Mouse (Mus musculus) MEL (cell line): ENCODE data around the gene Psd. TPM values are rescaled to one million over a fixed set of nuclear protein-coding genes. Genes with fewer than 3 reads are reported as not detected.

Source experiments
- DNase-seq: peaks from one replicate; pipeline ENCODE4 v3.0.0; 2011; ENCODE audit warnings: low read depth, low spot score
- H3K27ac ChIP-seq: 2 replicates; pipeline ENCODE4 v1.5.1; 2012; ENCODE audit warnings: low read depth, mild to moderate bottlenecking, control low read depth, low read length, moderate library complexity; ENCODE audit not compliant: control insufficient read depth
- H3K27me3 ChIP-seq, 2 experiments: fragments of 150-350 bp in 1 of 2; sonication (generic) in 1 of 2; 2 replicates each; pipeline ENCODE4 v1.6.1; 2012; ENCODE audit warnings: low read length in 2 of 2, mild to moderate bottlenecking in 2 of 2, improper control_type of control experiment in 1 of 2, moderate library complexity in 1 of 2; ENCODE audit not compliant: insufficient read depth in 2 of 2, control insufficient read depth in 1 of 2
- H3K36me3 ChIP-seq, 2 experiments: 2 replicates each; pipeline ENCODE4 v1.6.1; 2012 to 2014; ENCODE audit warnings: low read length in 2 of 2, improper control_type of control experiment in 1 of 2, inconsistent platforms in 1 of 2, mild to moderate bottlenecking in 1 of 2; ENCODE audit not compliant: insufficient read depth in 2 of 2, control insufficient read depth in 1 of 2
- H3K4me1 ChIP-seq, 2 experiments: fragments of 150-350 bp in 1 of 2; sonication (generic) in 1 of 2; 2 replicates each; pipeline ENCODE4 v1.6.1; 2012; ENCODE audit warnings: low read length in 2 of 2, improper control_type of control experiment in 1 of 2, mild to moderate bottlenecking in 1 of 2; ENCODE audit not compliant: insufficient read depth in 2 of 2, control insufficient read depth in 1 of 2
- H3K4me3 ChIP-seq, 2 experiments: fragments of 150-350 bp in 1 of 2; sonication (generic) in 1 of 2; 2 replicates each; pipeline ENCODE4 v1.5.1; 2012; ENCODE audit warnings: low read depth in 2 of 2, low read length in 2 of 2, mild to moderate bottlenecking in 2 of 2, moderate library complexity in 2 of 2, control low read depth in 1 of 2, improper control_type of control experiment in 1 of 2; ENCODE audit not compliant: control insufficient read depth in 1 of 2, insufficient read depth in 1 of 2
- H3K79me2 ChIP-seq: 2 replicates; pipeline ENCODE4 v1.6.1; 2012; ENCODE audit warnings: mild to moderate bottlenecking, low read length, moderate library complexity; ENCODE audit not compliant: control insufficient read depth, poor library complexity, insufficient read depth
- H3K9ac ChIP-seq: 2 replicates; pipeline ENCODE4 v1.6.1; 2012; ENCODE audit warnings: low read depth, mild to moderate bottlenecking, control low read depth, low read length, moderate library complexity; ENCODE audit not compliant: control insufficient read depth, poor library complexity, severe bottlenecking
- H3K9me3 ChIP-seq: fragments of 150-350 bp; sonication (generic); replicated peaks from 2 replicates; pipeline ENCODE4 v1.6.1; 2012; ENCODE audit warnings: mild to moderate bottlenecking, low read length, improper control_type of control experiment, moderate library complexity; ENCODE audit not compliant: insufficient read depth
- BHLHE40 ChIP-seq: IDR thresholded peaks from 2 replicates; pipeline ENCODE4 v1.6.1; 2012; ENCODE audit warnings: low read depth, mild to moderate bottlenecking, inconsistent platforms, low read length, improper control_type of control experiment, borderline replicate concordance
- CHD1 ChIP-seq: IDR thresholded peaks from 2 replicates; pipeline ENCODE4 v1.6.1; 2012; ENCODE audit warnings: low read depth, mild to moderate bottlenecking, inconsistent platforms, low read length, improper control_type of control experiment
- CHD2 ChIP-seq: IDR thresholded peaks from 2 replicates; pipeline ENCODE4 v1.6.1; 2011; ENCODE audit warnings: low read length, improper control_type of control experiment
- E2F4 ChIP-seq: IDR thresholded peaks from 2 replicates; pipeline ENCODE4 v1.6.1; 2011; ENCODE audit warnings: low read depth, low read length, improper control_type of control experiment, borderline replicate concordance
- GATA1 ChIP-seq: IDR thresholded peaks from 2 replicates; pipeline ENCODE4 v1.6.1; 2011; ENCODE audit warnings: low read depth, low read length, improper control_type of control experiment
- HCFC1 ChIP-seq: IDR thresholded peaks from 2 replicates; pipeline ENCODE4 v1.6.1; 2012; ENCODE audit warnings: low read depth, mild to moderate bottlenecking, inconsistent platforms, low read length, improper control_type of control experiment, moderate library complexity
- MAX ChIP-seq: IDR thresholded peaks from 2 replicates; pipeline ENCODE4 v1.6.1; 2011; ENCODE audit warnings: low read length, improper control_type of control experiment
- MAZ ChIP-seq: IDR thresholded peaks from 2 replicates; pipeline ENCODE4 v1.6.1; 2012; ENCODE audit warnings: low read depth, mild to moderate bottlenecking, inconsistent platforms, low read length, improper control_type of control experiment
- MEF2A ChIP-seq: IDR thresholded peaks from 2 replicates; pipeline ENCODE4 v1.6.1; 2014; ENCODE audit warnings: low read depth, mild to moderate bottlenecking, inconsistent platforms, low read length, improper control_type of control experiment; ENCODE audit not compliant: poor library complexity, insufficient replicate concordance, severe bottlenecking; ENCODE audit errors: extremely low read depth
- MYC ChIP-seq: IDR thresholded peaks from 2 replicates; pipeline ENCODE4 v1.6.1; 2011; ENCODE audit warnings: low read depth, mild to moderate bottlenecking, low read length, improper control_type of control experiment, moderate library complexity
- NELFE ChIP-seq: IDR thresholded peaks from 2 replicates; pipeline ENCODE4 v1.6.1; 2011; ENCODE audit warnings: low read depth, low read length, improper control_type of control experiment
- NRF1 ChIP-seq: IDR thresholded peaks from 2 replicates; pipeline ENCODE4 v1.6.1; 2014; ENCODE audit warnings: low read depth, mild to moderate bottlenecking, inconsistent platforms, low read length, improper control_type of control experiment, moderate library complexity; ENCODE audit not compliant: poor library complexity, insufficient read depth, severe bottlenecking
- RAD21 ChIP-seq: IDR thresholded peaks from 2 replicates; pipeline ENCODE4 v1.6.1; 2011; ENCODE audit warnings: mild to moderate bottlenecking, low read depth, low read length, improper control_type of control experiment
- RCOR1 ChIP-seq: IDR thresholded peaks from 2 replicates; pipeline ENCODE4 v1.6.1; 2012; ENCODE audit warnings: low read depth, mild to moderate bottlenecking, inconsistent platforms, low read length, improper control_type of control experiment
- SMC3 ChIP-seq: IDR thresholded peaks from 2 replicates; pipeline ENCODE4 v1.6.1; 2011; ENCODE audit warnings: low read depth, low read length, improper control_type of control experiment
- TBP ChIP-seq: IDR thresholded peaks from 2 replicates; pipeline ENCODE4 v1.8.0; 2011; ENCODE audit warnings: low read depth, low read length, improper control_type of control experiment
- TCF12 ChIP-seq: IDR thresholded peaks from 2 replicates; pipeline ENCODE4 v1.6.1; 2014; ENCODE audit warnings: low read depth, mild to moderate bottlenecking, inconsistent platforms, low read length, improper control_type of control experiment, moderate library complexity
- ZC3H11A ChIP-seq: IDR thresholded peaks from 2 replicates; pipeline ENCODE4 v1.6.1; 2012; ENCODE audit warnings: low read depth, mild to moderate bottlenecking, inconsistent platforms, low read length, improper control_type of control experiment
- ZKSCAN1 ChIP-seq: IDR thresholded peaks from 2 replicates; pipeline ENCODE4 v1.6.1; 2012; ENCODE audit warnings: low read depth, mild to moderate bottlenecking, inconsistent platforms, low read length, improper control_type of control experiment, moderate library complexity
- ZMIZ1 ChIP-seq: IDR thresholded peaks from 2 replicates; pipeline ENCODE4 v1.6.1; 2012; ENCODE audit warnings: low read depth, mild to moderate bottlenecking, inconsistent platforms, low read length, improper control_type of control experiment, moderate library complexity
- ZNF384 ChIP-seq: IDR thresholded peaks from 2 replicates; pipeline ENCODE4 v1.6.1; 2012; ENCODE audit warnings: low read depth, mild to moderate bottlenecking, inconsistent platforms, low read length, improper control_type of control experiment
- polyA plus RNA-seq, 2 experiments: library from polyadenylated mRNA; stranded (reverse) in 1 of 2; unstranded in 1 of 2; fragments of >175 nt in 1 of 2; fragments of >200 nt in 1 of 2; gene quantifications; 2 replicates each; pipeline versions ENCODE4 v1.2.1 to v1.2.4; 2012; ENCODE audit warnings: low replicate concordance in 2 of 2, low read depth in 1 of 2; ENCODE audit not compliant: insufficient read length in 2 of 2, insufficient read depth in 1 of 2, missing spikeins in 1 of 2
- total RNA-seq: library from RNA; depleted of rRNA; stranded (reverse); fragments of 300-350 nt; gene quantifications from 2 replicates; pipeline ENCODE4 v1.2.3, GENCODE M21; 2012

Gene Psd
- total and polyA plus RNA-seq, 3 experiments: 4.5 to 17.2 TPM; not detected in 1

DNA sequence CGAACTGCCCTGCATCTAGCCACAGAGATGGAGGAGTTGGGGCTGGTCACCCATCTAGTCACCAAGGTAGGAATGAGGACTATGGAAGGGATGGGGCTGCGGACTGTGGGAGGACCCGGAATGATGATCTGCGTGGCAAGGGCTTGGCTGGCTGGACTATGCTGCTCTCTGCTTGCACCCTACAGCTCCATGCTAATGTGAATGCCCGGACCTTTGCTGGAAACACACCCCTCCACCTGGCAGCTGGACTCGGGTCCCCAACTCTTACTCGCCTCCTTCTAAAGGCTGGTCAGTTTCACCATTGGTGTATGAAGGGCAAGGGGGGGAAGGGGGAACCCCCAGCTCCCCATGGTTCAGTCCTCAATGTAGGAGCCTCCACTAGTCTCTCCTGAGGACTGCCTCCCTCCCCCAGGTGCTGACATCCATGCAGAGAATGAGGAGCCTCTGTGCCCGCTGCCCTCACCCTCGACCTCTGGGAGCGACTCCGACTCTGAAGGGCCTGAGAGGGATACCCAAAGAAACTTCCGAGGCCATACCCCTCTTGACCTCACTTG, 16.6 kb downstream of the Psd start:
- H3K9ac ChIP-seq: no peak overlapping the region
- TF ChIP-seq MYC (no peak), E2F4 (no peak)
- H3K27ac ChIP-seq: no peak overlapping the region
- no peak overlapping the region for H3K4me3 ChIP-seq
- H3K27me3 ChIP-seq: no peaks in the 10 kb centered on the region
- peaks cover 11 to 19% of the 10 kb centered on the region in 2 experiments for H3K4me1 ChIP-seq
- no peaks in the 10 kb centered on the region for H3K79me2 ChIP-seq
- no peak for DNase-seq
- H3K36me3 ChIP-seq: peaks cover 0 to 11% of the 10 kb centered on the region in 2 experiments; a peak in 2 of 4 replicates
- no peaks in the 10 kb centered on the region for H3K9me3 ChIP-seq

DNA sequence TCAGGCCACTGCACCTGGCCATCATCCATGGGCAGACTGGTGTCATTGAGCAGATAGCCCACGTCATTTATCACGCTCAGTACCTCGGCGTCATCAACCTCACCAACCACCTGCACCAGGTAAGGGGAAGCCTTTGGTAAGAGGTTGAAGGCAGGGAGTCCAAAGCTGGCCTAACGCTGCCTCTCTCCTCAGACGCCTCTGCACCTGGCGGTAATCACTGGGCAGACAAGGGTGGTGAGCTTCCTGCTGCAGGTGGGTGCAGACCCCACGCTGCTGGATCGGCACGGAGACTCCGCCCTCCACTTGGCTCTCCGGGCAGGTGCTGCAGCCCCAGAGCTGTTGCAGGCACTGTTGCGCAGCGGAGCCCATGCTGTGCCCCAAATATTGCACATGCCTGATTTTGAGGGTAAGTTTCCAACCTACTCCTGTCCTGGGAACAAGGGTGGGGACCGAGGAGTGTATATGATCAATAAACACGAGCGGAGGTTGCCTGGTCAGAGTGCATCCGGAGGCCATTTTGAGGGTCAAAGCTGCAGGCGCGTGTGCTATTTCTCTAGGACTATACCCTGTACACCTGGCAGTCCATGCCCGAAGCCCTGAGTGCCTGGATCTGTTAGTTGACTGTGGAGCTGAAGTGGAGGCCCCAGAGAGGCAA, 17.2 kb downstream of the Psd start:
- Histone ChIP-seq H3K79me2 (peaks cover 3% of the 10 kb centered on the region; the same call in 1 of the 2 replicates), H3K9ac (no peak overlapping the region), H3K9me3 (no peaks in the 10 kb centered on the region), H3K27me3 (no peaks in the 10 kb centered on the region), H3K4me3 (no peak overlapping the region), H3K36me3 (peaks cover 0 to 8% of the 10 kb centered on the region in 2 experiments; a peak in 2 of 4 replicates), H3K27ac (no peak overlapping the region), H3K4me1 (peaks cover 8 to 14% of the 10 kb centered on the region in 2 experiments; a peak in 3 of 4 replicates)
- no peak for DNase-seq
- no peak for TF ChIP-seq BHLHE40
- TF ChIP-seq ZC3H11A: no peak

DNA sequence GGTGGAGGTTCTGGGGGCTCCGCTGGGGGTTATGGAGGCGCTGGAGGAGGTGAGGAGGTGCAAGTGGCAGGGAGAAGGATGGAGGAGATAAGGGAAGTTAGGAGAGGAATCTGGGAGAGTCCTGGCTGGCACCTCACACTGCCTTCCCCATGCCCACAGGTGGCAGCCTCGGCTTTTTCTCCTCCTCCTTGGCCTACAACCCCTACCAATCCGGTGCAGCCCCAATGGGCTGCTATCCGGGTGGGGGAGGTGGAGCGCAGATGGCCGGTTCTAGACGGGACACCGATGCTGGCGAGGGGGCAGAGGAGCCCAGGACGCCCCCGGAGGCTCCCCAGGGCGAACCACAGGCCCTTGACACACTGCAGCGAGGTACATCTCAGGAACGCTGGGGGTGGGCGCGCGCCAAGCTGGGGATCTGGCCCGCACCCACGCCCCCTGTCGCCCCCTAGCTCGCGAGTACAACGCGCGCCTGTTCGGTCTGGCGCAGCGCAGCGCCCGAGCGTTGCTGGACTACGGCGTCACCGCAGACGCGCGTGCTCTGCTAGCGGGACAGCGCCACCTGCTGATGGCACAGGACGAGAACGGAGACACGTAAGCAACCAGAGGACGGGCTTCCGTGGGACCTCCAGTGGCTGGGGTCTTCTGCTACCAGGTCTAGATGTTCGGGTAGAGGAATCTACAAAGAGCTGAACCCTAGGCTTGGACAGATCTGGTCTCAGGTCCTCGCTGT, 18.1 kb downstream of the Psd start:
- DNase-seq: peak; percentile 91
- peak; percentile 54; the same call in 1 of the 2 replicates for TF ChIP-seq NRF1
- TF ChIP-seq E2F4: no peak
- no peak for TF ChIP-seq RCOR1
- no peak for TF ChIP-seq ZMIZ1
- TF ChIP-seq TCF12: no peak
- no peak for TF ChIP-seq TBP
- no peak for TF ChIP-seq ZKSCAN1
- peak; percentile 83 for TF ChIP-seq SMC3
- TF ChIP-seq GATA1: no peak
- no peak for TF ChIP-seq MEF2A
- TF ChIP-seq CHD1: no peak
- TF ChIP-seq NELFE: peak; percentile 23; the same call in 1 of the 2 replicates
- TF ChIP-seq ZC3H11A: peak; percentile 48; the same call in 1 of the 2 replicates
- peak; percentile 81 for TF ChIP-seq MAX
- peak; percentile 87 for TF ChIP-seq MYC
- TF ChIP-seq MAZ: no peak; the same call in 1 of the 2 replicates
- peak; percentile 63 for TF ChIP-seq RAD21
- TF ChIP-seq ZNF384: no peak
- 0 out of 2 replicates have a peak, but pooled peaks have one; percentile 21 for TF ChIP-seq BHLHE40
- no peak for TF ChIP-seq CHD2
- TF ChIP-seq HCFC1: peak; percentile 48; the same call in 1 of the 2 replicates

More for the DNA sequence above, 18.1 kb downstream of the Psd start:
- H3K79me2 ChIP-seq: peaks cover 3% of the 10 kb centered on the region; the same call in 1 of the 2 replicates
- peaks cover 3 to 6% of the 10 kb centered on the region in 2 experiments; a peak in 3 of 4 replicates for H3K4me1 ChIP-seq
- H3K9ac ChIP-seq: peak overlapping the region; percentile 48
- H3K27ac ChIP-seq: no peak overlapping the region
- H3K4me3 ChIP-seq: peak overlapping the region; percentile 1 to 39; a peak in 3 of 4 replicates
- H3K36me3 ChIP-seq: peaks cover 0 to 4% of the 10 kb centered on the region in 2 experiments; a peak in 2 of 4 replicates
- H3K9me3 ChIP-seq: no peaks in the 10 kb centered on the region
- no peaks in the 10 kb centered on the region for H3K27me3 ChIP-seq
